Mouse (Mus musculus): ENCODE measurements at regions not wholly inside any gene's neighbourhood (a gene's known extent, or its start where the extent isn't known, plus 50 kb on each side); places are given as distances from the start of the nearest gene placed in this dataset.

- DNase-seq (ENCODE audit: low read depth, low spot score), result peak; percentile 87
These were observed 157.5 kb upstream of the Rpl34 start for GRCm38 (mm10) chr3:130887540-130888312.

GRCm38 (mm10) chr3:130885974-130886373 lies 155.8 kb upstream of the Rpl34 start:
- DNase-seq (ENCODE audit: low read depth, low spot score), result no peak

GRCm38 (mm10) chr3:130884393-130884792 lies 154.2 kb upstream of the Rpl34 start:
- no peak for DNase-seq (ENCODE audit: low read depth, low spot score)

GRCm38 (mm10) chr3:130883928-130884327 lies 153.7 kb upstream of the Rpl34 start:
- DNase-seq (ENCODE audit: low read depth, low spot score), result no peak

- DNase-seq (ENCODE audit: low read depth, low spot score), result no peak
These were observed 153.1 kb upstream of the Rpl34 start for GRCm38 (mm10) chr3:130883319-130883718.

- DNase-seq (ENCODE audit: low read depth, low spot score), result peak; percentile 24
These were observed 150.3 kb upstream of the Rpl34 start for GRCm38 (mm10) chr3:130880482-130880881.

- DNase-seq (ENCODE audit: low read depth, low spot score), result no peak
These were observed 149.3 kb upstream of the Rpl34 start for GRCm38 (mm10) chr3:130879463-130879862.

- DNase-seq (ENCODE audit: low read depth, low spot score), result no peak
These were observed 148.6 kb upstream of the Rpl34 start for GRCm38 (mm10) chr3:130878834-130879233.

GRCm38 (mm10) chr3:130877981-130878380 lies 147.8 kb upstream of the Rpl34 start:
- no peak for DNase-seq (ENCODE audit: low read depth, low spot score)

GRCm38 (mm10) chr3:130873745-130874144 lies 143.5 kb upstream of the Rpl34 start:
- no peak for DNase-seq (ENCODE audit: low read depth, low spot score)

- DNase-seq (ENCODE audit: low read depth, low spot score), result no peak
These were observed 136.9 kb upstream of the Rpl34 start for GRCm38 (mm10) chr3:130866952-130867632.

- no peak for DNase-seq (ENCODE audit: low read depth, low spot score)
These were observed 134.6 kb upstream of the Rpl34 start for GRCm38 (mm10) chr3:130864783-130865182.

- no peak for DNase-seq (ENCODE audit: low read depth, low spot score)
These were observed 133.2 kb upstream of the Rpl34 start for GRCm38 (mm10) chr3:130863376-130863775.

- DNase-seq (ENCODE audit: low read depth, low spot score), result no peak
These were observed 130.1 kb upstream of the Rpl34 start for GRCm38 (mm10) chr3:130860315-130860714.

- no peak for DNase-seq (ENCODE audit: low read depth, low spot score)
These were observed 123.7 kb upstream of the Rpl34 start for GRCm38 (mm10) chr3:130853866-130854265.

- DNase-seq (ENCODE audit: low read depth, low spot score), result no peak
These were observed 120.6 kb upstream of the Rpl34 start for GRCm38 (mm10) chr3:130850766-130851308.

- no peak for DNase-seq (ENCODE audit: low read depth, low spot score)
These were observed 111.6 kb upstream of the Rpl34 start for GRCm38 (mm10) chr3:130841755-130842154.

- peak; percentile 64 for DNase-seq (ENCODE audit: low read depth, low spot score)
These were observed 109.8 kb upstream of the Rpl34 start for GRCm38 (mm10) chr3:130839924-130840440.

- no peak for DNase-seq (ENCODE audit: low read depth, low spot score)
These were observed 108.6 kb upstream of the Rpl34 start for GRCm38 (mm10) chr3:130838626-130839422.

- no peak for DNase-seq (ENCODE audit: low read depth, low spot score)
These were observed 103.5 kb upstream of the Rpl34 start for GRCm38 (mm10) chr3:130833722-130834121.

GRCm38 (mm10) chr3:130833082-130833481 lies 102.9 kb upstream of the Rpl34 start:
- peak; percentile 23 for DNase-seq (ENCODE audit: low read depth, low spot score)

- DNase-seq (ENCODE audit: low read depth, low spot score), result no peak
These were observed 101.6 kb upstream of the Rpl34 start for GRCm38 (mm10) chr3:130831788-130832187.

All from ZHBTc4 (cell line).